Comparison of ENCODE assay signal across 14 mouse cellular contexts in genomic region chr8:61276397-61276796, GRCm38 (mm10). TPM values are rescaled to one million over a fixed set of nuclear protein-coding genes. Genes with fewer than 3 reads are reported as not detected.
DNase-seq lines count a peak whose midpoint lies in the region; ATAC-seq lines count a peak whose summit lies in the region.
"Had no signal": no experiment of that assay in that cellular context is flagged by ENCODE, and none has a peak within 500 bp of the region (broad histone marks: within the 10 kb centered on the region; RNA-seq: fewer than 3 reads in every experiment).

No protein-coding gene starts in this region.

- H3K4me2 ChIP-seq in intestine, embryonic 15.5 days (replicated peaks) = no peak overlapping the region
- H3K4me2 ChIP-seq: embryonic facial prominence, embryonic 12.5 days had no signal

- intact Hi-C loops in heart, postnatal 10 days (cut with DNase I) = no loop called here

- no peak overlapping the region for H3K27ac ChIP-seq in heart, embryonic 10.5 days
- H3K27ac ChIP-seq in intestine, embryonic 15.5 days = no peak overlapping the region
- H3K27ac ChIP-seq: embryonic facial prominence, embryonic 12.5 days had no signal

- no peak overlapping the region for H3K4me3 ChIP-seq in heart, embryonic 10.5 days
- H3K4me3 ChIP-seq in intestine, embryonic 15.5 days (replicated peaks) = no peak overlapping the region
- H3K4me3 ChIP-seq: embryonic facial prominence, embryonic 12.5 days had no signal

- peaks cover 51% of the 10 kb centered on the region for H3K4me1 ChIP-seq in heart, embryonic 10.5 days
- H3K4me1 ChIP-seq in intestine, embryonic 15.5 days (replicated peaks) = peaks cover 33% of the 10 kb centered on the region

- H3K36me3 ChIP-seq in heart, embryonic 10.5 days = no peaks in the 10 kb centered on the region
- no peaks in the 10 kb centered on the region for H3K36me3 ChIP-seq in intestine, embryonic 15.5 days

- ATAC-seq in CD4-positive, CD25-positive, alpha-beta regulatory T cell, adult 4 months = peak; percentile 15
- ATAC-seq in intestine, embryonic 15.5 days = no peak
- ATAC-seq: forebrain, embryonic 14.5 days; hindbrain, embryonic 16.5 days had no signal

- no peaks in the 10 kb centered on the region for H3K9me3 ChIP-seq in heart, embryonic 10.5 days
- no peaks in the 10 kb centered on the region for H3K9me3 ChIP-seq in intestine, embryonic 15.5 days
- H3K9me3 ChIP-seq: embryonic facial prominence, embryonic 12.5 days had no signal

- H3K27me3 ChIP-seq in heart, embryonic 10.5 days (ENCODE audit: insufficient read depth, poor library complexity, severe bottlenecking) = no peaks in the 10 kb centered on the region
- H3K27me3 ChIP-seq in intestine, embryonic 15.5 days (replicated peaks) = no peaks in the 10 kb centered on the region
- H3K27me3 ChIP-seq: embryonic facial prominence, embryonic 12.5 days had no signal

- no peak overlapping the region for H3K9ac ChIP-seq in intestine, embryonic 15.5 days
- H3K9ac ChIP-seq: embryonic facial prominence, embryonic 12.5 days had no signal

- 77% methylated on average over 5 of the region's 5 CpGs for WGBS in heart, embryonic 10.5 days
- 74% methylated on average over 5 of the region's 5 CpGs for WGBS in intestine, embryonic 15.5 days

- DNase-seq in heart, adult 8-10 months (ENCODE audit: low spot score) = peak; percentile 49
- no peak for DNase-seq in heart, embryonic 10.5 days (ENCODE audit: low spot score)
- DNase-seq in heart, postnatal 10 days = peak; percentile 48 to 59
- DNase-seq in lung, postnatal 25 days (ENCODE audit: low spot score) = peak; percentile 69
- DNase-seq in thymus, adult 18-20 months = no peak
- DNase-seq in right cerebral cortex, postnatal 14 days = no peak
- DNase-seq: cerebellum, adult 9-10 months; gastrocnemius, postnatal 14 days; midbrain, embryonic 14.5 days had no signal

RNA-seq across cellular contexts. Expression of gene Sh3rf1, which starts 52.7 kb away (rescaled TPM):
- 1 to 10 TPM; 4.7 to 6.4 (median 5.5) TPM for total RNA-seq in heart, adult 8-10 months (2022)
- polyA plus RNA-seq in heart, embryonic 10.5 days (2016; fragmentation: Nextera tagmentation; extraction: Ambion mirVana) = 5.6 and 8.4 TPM in 2 replicates
- polyA plus RNA-seq in CD4-positive, CD25-positive, alpha-beta regulatory T cell, adult 4 months (2017; shearing (Covaris generic)) = 1 to 10 TPM; 7.4 to 8.0 TPM
- total RNA-seq in heart, postnatal 10 days (2021) = 1 to 10 TPM; 9.4 to 9.8 TPM
- 11.4 and 11.7 TPM in 2 replicates for polyA plus RNA-seq in intestine, embryonic 15.5 days (2015; fragmentation: Nextera tagmentation; extraction: Ambion mirVana)

Comparison
In these comparisons a context has a peak if more than half of its experiments do, and no peak if none do; other contexts are left out.
1. DNase-seq: peak in heart, adult 8-10 months (single experiment), heart, postnatal 10 days (2 of 2) and lung, postnatal 25 days (single experiment); none in heart, embryonic 10.5 days (single experiment), thymus, adult 18-20 months (0 of 2) and right cerebral cortex, postnatal 14 days (single experiment).